Mouse (Mus musculus) CD4-positive, CD25-positive, alpha-beta regulatory T cell, adult 2 months (primary cell): Measurements from ENCODE around the gene Tom1.
A peak's percentile ranks its signal among the peaks of the same experiment; 100 is the strongest.

ENCODE experiments used
- DNase-seq: peaks from one replicate; pipeline ENCODE4 v3.0.0-alpha.2; 2012; ENCODE audit warnings: low read depth, low spot score

Tom1 gene

GRCm38 (mm10) chr8:75042171-75042570, 8.7 kb downstream of the Tom1 start:
- DNase-seq, result no peak

- no peak for DNase-seq
Measured at GRCm38 (mm10) chr8:75042974-75043373, 9.5 kb downstream of the Tom1 start.

- no peak for DNase-seq
Measured at GRCm38 (mm10) chr8:75046303-75046702, 12.8 kb downstream of the Tom1 start.

GRCm38 (mm10) chr8:75047784-75048183, 14.3 kb downstream of the Tom1 start:
- DNase-seq, result no peak

GRCm38 (mm10) chr8:75053342-75053741, 19.8 kb downstream of the Tom1 start:
- DNase-seq, result no peak

GRCm38 (mm10) chr8:75055673-75056072, 22.2 kb downstream of the Tom1 start:
- DNase-seq, result no peak

- no peak for DNase-seq
Measured at GRCm38 (mm10) chr8:75060022-75060421, 26.5 kb downstream of the Tom1 start.

GRCm38 (mm10) chr8:75060815-75061214, 27.3 kb downstream of the Tom1 start:
- DNase-seq, result no peak

GRCm38 (mm10) chr8:75063290-75063689, 29.8 kb downstream of the Tom1 start:
- DNase-seq, result no peak

GRCm38 (mm10) chr8:75064790-75065189, 31.3 kb downstream of the Tom1 start:
- DNase-seq, result no peak

GRCm38 (mm10) chr8:75067287-75067686, 33.8 kb downstream of the Tom1 start:
- no peak for DNase-seq

GRCm38 (mm10) chr8:75070297-75070696, 36.8 kb downstream of the Tom1 start:
- no peak for DNase-seq

- peak; percentile 84 for DNase-seq
Measured at GRCm38 (mm10) chr8:75071627-75072346, 38.3 kb downstream of the Tom1 start.

- DNase-seq, result no peak
Measured at GRCm38 (mm10) chr8:75074876-75075275, 41.4 kb downstream of the Tom1 start.

- DNase-seq, result no peak
Measured at GRCm38 (mm10) chr8:75078215-75078614, 44.7 kb downstream of the Tom1 start.

- DNase-seq, result no peak
Measured at GRCm38 (mm10) chr8:75078851-75079250, 45.3 kb downstream of the Tom1 start.

- DNase-seq, result no peak
Measured at GRCm38 (mm10) chr8:75081364-75082040, 48.0 kb downstream of the Tom1 start.

- no peak for DNase-seq
Measured at GRCm38 (mm10) chr8:75082181-75082805, 48.8 kb downstream of the Tom1 start.

GRCm38 (mm10) chr8:75083846-75084245, 50.3 kb downstream of the Tom1 start:
- DNase-seq, result peak; percentile 73

- DNase-seq, result no peak
Measured at GRCm38 (mm10) chr8:75084382-75085064, 51.0 kb downstream of the Tom1 start.

- DNase-seq, result no peak
Measured at GRCm38 (mm10) chr8:75086002-75086401, 52.5 kb downstream of the Tom1 start.

GRCm38 (mm10) chr8:75087127-75087526, 53.6 kb downstream of the Tom1 start:
- DNase-seq, result no peak
